Mouse (Mus musculus) layer of hippocampus, postnatal 36 days (tissue): Measurements from ENCODE around the gene Phf10. TPM values are rescaled to one million over a fixed set of nuclear protein-coding genes. Genes with fewer than 3 reads are reported as not detected.
A peak's percentile ranks its signal among the peaks of the same experiment; 100 is the strongest.
"Not testable (repeated sequence)": the region's sequence is repeated elsewhere in the genome, so short reads cannot be mapped to it uniquely, and the experiment has no call there.

Source experiments
- DNase-seq, 2 experiments: peaks; one replicate each; pipeline ENCODE4 v3.0.0; 2022
- total RNA-seq, 2 experiments: library from RNA; stranded (reverse); gene quantifications; 2 replicates each; pipeline ENCODE4 v1.2.3; 2021

Gene Phf10
- total RNA-seq, 2 experiments from 2014 or later, result 59.6 to 61.6 TPM

DNA sequence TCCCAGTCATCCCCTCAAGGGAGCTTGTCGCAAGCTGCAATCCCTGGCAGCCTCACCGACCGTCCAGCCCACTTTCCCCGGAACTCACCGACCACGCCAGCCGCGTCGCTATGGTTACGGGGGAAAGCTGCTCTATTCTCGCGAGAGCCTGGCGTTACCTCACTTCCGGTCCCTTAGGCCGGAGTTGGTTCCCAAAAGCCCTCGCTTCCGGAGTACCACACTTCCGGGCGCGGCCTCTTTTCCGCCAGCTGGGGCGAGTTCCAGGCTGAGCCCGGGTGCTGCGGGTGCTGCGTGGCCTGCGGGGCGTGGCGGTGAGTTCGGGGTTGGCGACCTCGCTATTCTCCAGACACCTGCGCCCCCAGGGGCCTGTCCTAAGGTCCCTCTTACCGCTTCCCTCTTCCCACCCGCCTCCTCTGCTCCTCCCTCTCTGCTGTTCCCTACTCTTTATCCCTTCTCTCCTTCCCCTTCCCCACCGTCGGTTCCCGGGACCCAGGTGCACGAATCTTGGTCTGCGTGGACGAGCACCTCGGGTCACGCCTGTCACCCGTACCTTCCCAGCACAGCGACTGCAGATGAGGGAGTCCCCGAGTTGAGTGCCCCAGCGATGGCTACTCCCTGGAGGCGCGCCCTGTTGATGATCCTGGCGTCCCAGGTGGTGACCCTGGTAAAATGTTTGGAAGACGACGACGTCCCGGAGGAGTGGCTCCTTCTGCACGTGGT, 17.9 kb downstream of the Phf10 start, which contains the start of the genes Wdr27 and 1600012H06Rik:
Gene Wdr27, minus strand, starts transcription at position 150 of the 720 bp plus-strand sequence.
Gene 1600012H06Rik, plus strand, starts transcription at position 176 of the 720 bp plus-strand sequence.
- DNase-seq, result peak; percentile 99

DNA sequence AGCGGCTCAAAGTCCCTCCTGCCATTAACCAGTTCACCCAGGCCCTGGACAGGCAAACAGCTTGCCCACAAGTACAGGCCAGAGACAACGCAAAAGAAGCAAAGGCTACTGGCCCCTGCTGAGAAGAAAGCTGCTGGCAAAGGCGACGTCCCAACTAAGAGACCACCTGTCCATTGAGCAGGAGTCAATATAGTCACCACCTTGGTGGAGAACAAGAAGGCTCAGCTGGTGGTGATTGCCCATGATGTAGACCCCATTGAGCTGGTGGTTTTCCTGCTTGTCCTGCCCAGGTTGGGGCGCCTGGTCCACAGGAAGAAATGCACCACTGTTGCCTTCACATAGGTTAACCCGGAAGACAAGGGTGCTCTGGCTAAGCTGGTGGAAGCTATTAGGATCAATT, 18.9 kb downstream of the Phf10 start:
- not testable (repeated sequence) for DNase-seq

DNA sequence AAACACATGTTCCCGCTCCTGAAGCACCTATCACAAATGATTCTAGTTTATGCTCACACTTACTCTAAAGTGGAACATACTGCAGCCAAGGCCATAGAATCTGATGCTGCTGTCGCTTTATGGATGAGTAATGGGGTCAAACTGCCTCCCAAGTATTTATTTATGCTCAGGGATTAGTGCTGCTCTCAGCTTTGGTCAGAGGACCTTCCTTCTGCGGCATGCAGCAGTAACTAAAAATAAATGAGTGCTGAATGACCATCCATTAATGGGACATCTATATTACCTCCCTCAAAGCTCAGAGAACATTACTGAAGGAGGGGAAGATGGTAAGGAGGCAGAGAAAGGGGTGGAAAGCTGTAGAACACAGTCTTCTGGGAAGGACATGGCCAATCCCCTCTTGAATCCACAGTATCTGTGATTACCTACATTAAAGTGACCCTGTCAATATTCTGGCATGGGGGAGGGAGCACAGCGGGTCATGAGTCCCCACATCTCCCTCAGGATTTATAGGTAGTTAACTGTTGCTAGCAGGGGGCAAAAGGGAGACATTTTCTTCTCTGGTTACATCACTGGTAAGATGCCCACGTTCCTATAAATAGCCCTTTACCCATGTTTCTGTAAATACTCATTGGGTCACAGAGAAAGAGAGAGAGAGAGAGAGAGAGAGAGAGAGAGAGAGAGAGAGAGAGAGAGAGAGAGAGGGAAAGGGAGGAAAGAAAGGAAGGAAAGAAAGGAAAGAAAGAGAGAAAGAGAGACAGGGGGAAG, 25.1 kb downstream of the Phf10 start:
- no peak for DNase-seq

DNA sequence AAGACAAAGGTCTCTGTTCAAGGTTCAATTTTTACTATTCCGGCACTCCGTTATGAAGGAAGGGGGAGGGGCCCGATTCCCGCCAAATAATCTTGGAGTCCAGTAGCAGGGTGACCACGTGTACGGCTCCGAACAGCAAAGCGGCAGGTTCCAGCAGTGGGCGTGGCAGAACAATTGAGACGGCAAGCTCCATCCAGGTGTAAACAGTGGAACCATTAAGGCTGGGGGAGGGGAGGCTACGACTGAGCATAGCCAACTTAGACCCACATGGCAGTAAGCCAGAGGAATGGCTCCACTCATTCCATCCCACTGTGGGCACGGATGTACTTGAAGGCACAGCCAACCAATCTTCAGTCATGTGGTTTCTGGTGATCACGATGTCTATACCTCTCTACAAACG, 25.8 kb downstream of the Phf10 start:
- not testable (repeated sequence) for DNase-seq

DNA sequence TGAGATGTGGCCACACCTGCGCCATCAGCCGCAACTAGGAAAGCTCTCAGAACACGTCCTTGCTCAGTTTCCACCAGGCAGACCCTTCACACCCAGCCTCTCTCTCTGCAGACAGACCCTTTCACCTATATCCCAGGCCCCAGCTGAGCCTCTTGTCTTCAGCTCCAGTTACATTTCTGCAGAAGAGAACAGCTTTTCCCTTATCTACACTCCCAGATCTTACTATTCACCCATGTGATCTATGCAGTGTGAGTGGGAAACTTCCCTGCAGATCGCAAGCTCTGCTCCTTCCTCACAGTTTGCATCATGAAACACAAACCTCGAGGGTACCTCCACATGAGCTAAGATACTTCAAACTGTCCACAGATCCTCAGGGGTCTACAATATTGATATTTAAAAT, 29.6 kb downstream of the Phf10 start:
- no peak for DNase-seq

DNA sequence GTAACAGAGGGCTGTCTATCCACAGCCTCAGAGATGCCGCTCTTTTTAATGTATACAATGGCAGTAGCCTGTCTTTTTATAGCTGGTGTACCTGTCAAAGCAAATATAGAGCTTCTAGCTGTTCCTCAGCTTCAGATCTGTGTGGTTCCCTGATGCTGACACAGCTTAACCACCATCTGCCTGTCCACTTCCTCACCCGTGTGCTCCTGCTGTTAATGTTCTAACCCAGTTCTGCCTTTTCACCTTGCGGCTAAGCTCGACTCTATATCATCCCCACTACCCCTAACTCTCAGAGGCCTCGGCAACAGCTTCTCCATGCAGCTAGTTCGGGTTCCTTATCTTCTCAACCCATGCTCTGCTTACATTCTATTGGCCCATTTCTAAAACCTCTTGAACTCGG, 30.4 kb downstream of the Phf10 start:
- DNase-seq, result no peak

DNA sequence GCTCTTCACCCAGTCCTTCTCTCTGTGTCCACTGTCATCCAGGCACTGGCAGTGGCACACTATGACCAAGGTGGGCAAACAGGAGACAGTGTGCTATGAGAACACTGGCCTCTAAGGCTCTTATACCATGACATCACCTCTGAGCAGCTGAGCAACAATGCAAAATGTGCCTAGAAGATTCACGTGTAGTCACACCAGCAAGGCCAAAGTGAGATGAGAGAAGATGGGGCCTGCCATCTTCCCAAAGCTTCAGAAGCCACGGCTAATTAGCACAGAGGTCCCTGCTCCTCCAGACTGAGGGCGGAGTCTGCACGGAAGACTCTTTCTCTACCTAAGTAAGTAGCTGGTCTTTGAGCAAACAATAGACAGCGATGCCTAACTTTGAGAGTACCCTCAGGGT, 32.4 kb downstream of the Phf10 start:
- no peak for DNase-seq

DNA sequence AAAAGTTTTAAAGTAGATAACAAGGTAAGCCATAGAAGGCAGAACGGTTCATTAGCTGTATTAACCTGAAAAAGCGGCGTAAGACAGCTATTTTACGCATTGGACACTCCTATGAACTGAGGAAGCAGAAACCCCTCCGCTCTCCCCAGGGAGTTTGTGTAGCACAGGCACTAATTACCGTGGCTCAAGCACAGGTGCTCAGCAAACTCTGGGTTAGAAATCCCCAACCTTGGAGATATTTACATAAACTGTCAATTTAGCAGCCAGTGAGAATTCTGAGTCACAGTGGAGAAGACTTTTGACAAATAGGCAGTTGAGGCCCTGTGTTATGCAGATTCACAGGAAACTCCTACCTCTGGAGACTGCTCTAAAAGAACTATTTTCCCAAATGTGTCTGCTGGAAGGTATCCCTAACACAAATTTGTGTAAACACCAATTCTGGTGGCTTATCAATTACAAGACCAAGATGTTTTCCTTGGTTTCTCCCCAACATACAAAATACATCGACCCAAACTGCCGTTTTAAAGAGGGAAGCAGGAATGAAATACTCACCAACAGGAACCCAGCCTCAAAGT, 33.3 kb downstream of the Phf10 start:
- DNase-seq, result no peak

DNA sequence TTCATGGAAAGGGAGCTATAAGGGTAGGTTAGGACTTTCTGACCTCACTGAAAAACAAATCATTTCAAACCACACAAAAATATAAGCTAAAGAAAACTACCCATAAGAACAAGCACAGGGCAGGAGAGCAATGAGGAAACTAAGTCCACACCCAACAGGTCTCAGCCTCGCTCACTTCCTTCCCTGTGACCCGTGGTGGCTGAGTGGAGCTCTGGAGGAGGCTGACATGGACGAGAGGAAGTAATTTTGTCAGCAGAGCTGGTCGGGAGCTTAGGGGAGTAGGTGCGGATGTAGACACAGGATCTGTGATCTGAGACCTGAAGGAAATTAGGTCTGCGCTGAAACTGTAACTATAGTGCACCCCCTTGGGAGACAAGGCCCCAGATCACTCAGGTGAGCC, 39.5 kb downstream of the Phf10 start:
- no peak for DNase-seq

DNA sequence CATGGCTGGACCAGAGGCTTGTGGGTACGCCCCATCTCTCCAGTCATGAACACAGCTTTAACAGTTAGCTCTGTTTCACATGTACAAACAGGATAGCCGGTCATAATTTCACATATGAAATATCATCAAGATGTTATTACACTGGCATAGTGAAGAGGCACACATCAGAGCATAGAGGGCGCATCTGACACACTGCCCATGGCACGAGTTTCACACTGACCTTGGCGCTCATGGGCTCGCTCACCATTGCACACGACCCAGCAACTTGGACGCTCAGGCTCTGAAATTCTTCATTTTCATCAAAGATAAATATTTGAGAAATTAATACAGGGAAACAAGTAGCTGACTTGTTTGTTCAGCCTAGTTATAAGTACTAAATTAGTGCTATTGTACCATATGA, 43.2 kb downstream of the Phf10 start:
- no peak for DNase-seq

DNA sequence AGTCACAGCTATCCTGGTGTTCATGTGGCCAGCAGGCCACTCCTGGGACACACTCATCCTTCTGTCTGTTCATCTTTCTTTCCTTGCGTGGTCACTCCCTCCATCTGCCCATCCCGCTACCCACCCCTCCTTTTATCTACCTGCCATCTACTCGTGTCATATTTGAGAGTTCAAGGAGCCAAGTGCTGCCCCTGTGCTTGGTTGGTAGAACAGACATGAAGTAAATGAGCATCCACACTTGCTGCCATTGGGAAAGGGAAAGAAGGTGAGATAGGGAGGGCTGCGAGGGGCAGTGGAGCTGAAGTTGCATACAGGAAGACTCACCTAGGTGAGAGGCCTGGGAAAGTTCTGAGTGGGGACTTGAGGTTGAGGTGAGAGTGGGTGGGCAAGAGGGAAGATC, 46.7 kb downstream of the Phf10 start:
- no peak for DNase-seq

DNA sequence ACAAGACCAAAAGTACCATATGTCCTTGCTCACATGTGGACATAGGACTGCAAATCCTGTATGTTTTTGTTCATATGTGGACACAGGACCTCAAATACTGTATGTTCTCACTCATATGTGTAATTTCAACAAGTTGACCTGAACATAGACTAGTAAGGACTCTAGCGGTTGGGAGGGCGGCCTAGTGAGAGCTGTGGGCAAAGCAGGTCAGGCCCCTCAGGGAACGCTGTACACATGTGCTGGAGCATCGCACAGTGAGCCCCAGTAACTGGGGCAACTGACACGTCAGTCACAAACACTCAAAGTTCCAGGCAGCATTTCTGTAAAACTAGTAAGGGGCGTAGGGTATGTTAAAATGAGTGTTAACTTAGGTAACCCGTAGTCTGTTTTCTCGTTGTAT, 48.1 kb downstream of the Phf10 start:
- no peak for DNase-seq

DNA sequence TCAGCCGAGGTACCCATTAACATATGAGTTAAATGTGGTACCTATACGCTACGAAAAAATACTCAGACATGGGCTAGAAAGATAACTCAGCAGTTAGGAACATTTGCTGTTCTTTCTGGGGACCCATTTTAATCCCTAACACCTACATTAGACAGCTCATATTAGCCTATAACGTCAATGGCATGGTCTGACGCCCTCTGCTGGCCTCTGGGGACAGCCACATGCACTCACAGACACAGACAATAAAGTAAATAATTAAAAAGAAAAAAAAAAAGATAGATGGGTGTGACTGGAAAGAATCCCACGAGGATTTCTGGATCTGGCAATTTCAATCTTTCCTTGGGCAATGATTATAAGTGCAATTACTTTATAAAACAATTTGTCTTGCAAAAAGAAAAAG, 48.7 kb downstream of the Phf10 start:
- DNase-seq, result no peak

DNA sequence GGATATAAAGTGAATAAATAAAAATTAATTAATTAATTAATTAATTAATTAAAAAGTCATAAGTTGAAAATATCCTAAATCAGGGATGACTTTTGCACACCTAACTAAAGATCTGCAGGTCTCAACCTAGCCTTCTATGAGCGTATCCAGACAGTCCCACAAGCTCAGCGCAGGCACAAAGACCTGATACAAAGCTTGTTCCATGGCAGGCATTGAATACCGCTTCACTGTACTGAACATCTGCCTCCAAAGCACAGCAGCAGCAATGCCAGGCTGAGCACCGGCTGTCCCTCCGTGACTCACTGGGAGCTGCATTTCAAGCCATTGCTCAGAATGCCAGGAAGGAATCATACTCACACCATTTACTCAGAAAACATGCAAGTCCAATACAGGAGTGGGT, 50.3 kb downstream of the Phf10 start:
- no peak for DNase-seq

DNA sequence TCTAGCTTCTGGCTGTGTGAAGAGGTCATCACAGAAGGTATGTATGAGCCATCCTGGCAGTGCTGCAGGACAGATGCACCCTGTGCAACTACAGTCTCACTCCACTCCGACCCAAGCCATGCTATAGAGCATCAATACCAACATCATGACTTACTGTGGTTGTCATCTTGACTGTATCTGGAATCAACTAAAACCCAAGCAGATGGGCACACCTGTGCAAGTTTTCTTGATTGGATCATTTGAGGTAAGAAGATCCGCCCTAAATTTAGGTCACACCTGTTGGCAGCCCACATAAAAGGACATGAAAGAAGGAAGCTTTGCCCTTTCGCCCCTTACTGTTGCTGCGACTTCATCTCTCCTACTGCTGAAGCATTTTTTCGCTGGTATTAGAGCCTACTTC, 51.7 kb downstream of the Phf10 start:
- no peak for DNase-seq

DNA sequence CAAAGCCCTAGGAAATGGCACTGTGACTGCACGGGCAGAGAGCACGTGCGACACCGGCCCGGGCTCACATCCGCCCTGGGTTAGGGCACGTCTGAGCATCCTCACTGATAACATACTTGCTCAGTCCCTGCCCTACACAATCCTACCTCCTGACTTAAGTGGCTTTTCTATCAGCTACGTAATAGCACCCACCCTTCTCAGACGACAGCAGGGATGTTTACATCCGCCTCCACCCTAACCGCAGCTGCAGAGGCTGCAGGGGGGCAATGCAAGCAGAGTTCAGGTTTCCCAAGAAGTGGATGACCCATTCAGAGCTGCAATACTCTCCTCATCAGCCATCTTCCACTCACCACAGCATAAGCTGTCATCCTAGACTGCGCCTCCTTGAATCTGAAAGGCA, 53.9 kb downstream of the Phf10 start:
- DNase-seq, result no peak

DNA sequence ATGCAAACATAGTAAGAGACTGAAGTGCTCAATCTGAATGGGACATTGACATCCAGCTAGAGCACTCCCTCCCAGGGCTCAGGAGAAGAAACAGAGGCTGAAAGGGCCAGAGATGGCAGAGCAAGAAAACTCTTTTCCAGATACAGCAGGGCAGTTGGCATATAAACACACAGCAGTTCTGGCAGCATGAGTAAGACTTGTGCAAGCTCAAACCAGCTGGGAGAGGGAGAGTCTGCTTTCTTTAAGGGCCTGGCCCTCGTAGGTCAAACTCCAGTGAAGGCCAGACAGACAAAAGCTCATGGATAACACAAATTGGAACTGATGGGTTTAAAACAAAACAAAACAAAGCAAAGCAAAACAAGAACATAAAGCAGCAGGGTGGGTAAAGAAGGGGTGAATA, 54.5 kb downstream of the Phf10 start:
- DNase-seq, result no peak

DNA sequence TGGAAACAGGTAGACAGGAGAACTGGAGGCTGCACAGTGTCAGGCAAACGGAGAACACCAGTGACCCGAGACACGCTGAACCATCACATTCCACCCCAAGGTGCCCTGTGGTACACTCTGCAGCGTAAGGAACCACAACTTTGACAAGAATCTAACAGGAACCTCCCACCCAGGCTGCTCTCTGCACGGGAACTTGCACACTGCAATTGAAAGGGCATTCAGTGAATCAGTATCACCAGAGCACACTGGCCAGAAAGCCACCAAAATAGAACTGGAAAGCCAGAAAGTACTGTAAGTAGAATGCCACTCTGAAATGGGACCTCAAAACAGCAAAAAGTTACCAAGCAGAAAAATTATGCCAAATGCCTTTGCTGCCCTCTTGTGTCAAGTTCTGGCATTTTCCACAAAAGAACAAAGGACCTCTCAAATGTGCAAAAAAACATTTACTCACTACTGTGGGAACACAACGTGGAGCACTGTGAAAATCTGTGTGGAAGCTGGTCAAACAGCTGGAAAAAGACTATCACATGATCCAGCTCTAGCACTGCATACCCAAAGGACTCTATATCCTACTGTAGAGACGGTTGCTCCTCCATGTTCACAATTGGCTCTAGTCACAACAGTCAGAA, 56.3 kb downstream of the Phf10 start:
- peak; percentile 47 to 77 for DNase-seq

DNA sequence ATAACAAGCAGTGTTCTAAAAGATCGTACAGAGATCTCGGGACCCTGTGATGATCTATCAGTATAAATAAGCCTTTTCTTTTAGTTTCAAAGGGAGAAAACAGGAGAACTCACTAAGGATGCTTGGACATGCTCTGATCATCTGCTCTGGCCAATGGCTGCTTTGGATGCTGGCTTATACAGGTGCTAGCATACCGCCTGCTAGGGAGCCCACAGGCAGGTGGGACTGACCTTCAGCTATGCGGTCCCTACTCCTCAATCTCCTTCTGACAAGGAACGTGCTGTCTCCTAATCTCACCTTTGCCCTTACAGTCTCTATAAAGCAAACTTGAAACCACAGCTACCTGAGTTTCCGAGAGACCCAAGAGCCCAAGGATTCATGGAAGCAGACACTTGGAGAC, 56.9 kb downstream of the Phf10 start:
- no peak for DNase-seq

DNA sequence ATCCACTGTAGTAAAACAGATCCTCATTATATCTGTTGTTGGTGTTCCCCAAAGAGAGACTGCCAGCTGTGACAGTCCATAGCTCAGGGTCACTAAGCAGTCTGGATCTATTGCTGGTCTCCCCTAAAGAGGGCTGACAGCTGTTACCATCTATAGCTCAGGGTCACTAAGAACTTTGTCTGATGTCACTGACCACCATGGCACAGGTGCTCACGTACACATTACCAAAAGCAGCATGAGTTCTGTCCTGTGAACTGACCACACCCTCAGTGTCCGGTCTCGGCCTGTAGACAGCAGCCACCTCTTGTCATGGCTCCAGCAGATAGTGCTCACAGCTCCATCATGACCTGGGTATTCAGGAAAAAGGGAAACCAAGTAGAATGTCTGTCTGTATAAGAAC, 57.9 kb downstream of the Phf10 start:
- DNase-seq, result no peak

DNA sequence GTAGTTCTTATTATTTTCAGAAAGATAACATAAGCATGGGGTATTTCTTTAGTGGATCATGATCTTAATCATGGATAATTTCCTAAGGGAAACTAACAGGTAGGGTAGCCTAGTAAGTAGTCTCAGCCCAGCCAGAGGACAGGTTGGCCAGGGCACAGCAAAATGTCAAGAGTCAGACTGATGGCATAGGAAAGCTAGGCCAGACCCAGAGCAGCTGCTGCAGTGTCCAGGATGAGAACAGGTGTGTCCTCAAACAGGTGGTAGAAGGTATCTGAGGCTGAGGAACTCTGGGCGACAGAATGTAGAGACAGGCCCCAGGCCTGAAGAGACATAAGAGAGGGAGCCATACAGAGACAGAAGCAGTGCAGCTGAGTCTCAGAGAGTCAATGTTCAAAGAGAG, 62.1 kb downstream of the Phf10 start:
- no peak for DNase-seq

DNA sequence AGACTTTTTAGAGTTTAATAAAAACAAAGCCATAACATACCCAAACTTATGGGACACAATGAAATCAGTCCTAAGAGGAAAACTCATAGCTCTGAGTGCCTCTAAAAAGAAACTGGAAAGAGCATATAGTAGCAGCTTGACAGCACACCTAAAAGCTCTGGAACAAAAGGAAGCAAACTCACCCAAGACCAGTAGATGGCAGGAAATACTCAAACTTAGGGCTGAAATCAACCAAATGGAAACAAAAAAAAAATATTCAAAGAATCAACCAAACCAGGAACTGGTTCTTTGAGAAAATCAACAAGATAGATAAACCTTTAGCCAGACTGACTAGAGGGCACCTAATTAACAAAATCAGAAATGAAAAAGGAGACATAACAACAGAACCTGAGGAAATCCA, 66.0 kb downstream of the Phf10 start:
- not testable (repeated sequence) for DNase-seq
